Mouse (Mus musculus): ENCODE results near the gene Tcap.

DNA sequence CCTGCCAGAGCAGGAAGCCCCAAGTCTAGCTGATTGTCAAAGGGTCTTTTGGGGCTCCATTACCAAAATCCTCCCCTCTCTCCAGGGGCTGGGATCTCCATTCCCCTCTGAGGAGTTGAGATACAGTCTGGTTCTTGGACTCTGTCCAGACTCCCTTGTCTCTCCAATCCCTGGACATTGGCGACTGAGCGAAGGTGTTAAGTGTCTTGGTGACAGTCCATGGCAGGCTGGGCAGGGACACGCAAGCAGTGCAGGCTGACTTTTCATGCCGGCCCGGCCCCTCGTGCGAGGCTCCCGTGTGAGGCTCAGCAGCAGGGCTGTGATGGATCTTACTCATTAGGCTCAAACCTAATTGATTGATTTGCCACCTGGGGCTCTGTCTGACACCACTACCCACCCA is 9.3 kb upstream of the Tcap start:
- TF ChIP-seq CTCF (IDR thresholded peaks at IDR 0.05; ENCODE audit: insufficient read depth, low read length) (no peak), POLR2A (IDR thresholded peaks at IDR 0.05; ENCODE audit: borderline replicate concordance, extremely low read depth, low read depth, low read length) (no peak)
